Mouse (Mus musculus): Measurements from ENCODE around the gene Rims4. TPM values are rescaled to one million over a fixed set of nuclear protein-coding genes. Genes with fewer than 3 reads are reported as not detected.
A peak's percentile ranks its signal among the peaks of the same experiment; 100 is the strongest.

Rims4 gene
- total RNA-seq, 2 experiments from 2014 or later = 0.10 to 0.15 TPM

- no peak for DNase-seq
Measured at GRCm38 (mm10) chr2:163911826-163912444, 6.5 kb downstream of the Rims4 start.

GRCm38 (mm10) chr2:163909604-163910003 lies 8.9 kb downstream of the Rims4 start:
- DNase-seq = no peak
- intact Hi-C loops (cut with DNase I) = no loop called here

More at GRCm38 (mm10) chr2:163911826-163912444, 6.5 kb downstream of the Rims4 start:
- intact Hi-C loops (cut with DNase I) = no loop called here

GRCm38 (mm10) chr2:163907131-163907530 lies 11.4 kb downstream of the Rims4 start:
- DNase-seq = no peak
- intact Hi-C loops (cut with DNase I) = no loop called here

- no peak for DNase-seq
- intact Hi-C loops (cut with DNase I) = no loop called here
Measured at GRCm38 (mm10) chr2:163904323-163904722, 14.2 kb downstream of the Rims4 start.

GRCm38 (mm10) chr2:163903461-163903860 lies 15.0 kb downstream of the Rims4 start:
- peak in 1 of 2 experiments; percentile 8 for DNase-seq
- intact Hi-C loops (cut with DNase I) = no loop called here

GRCm38 (mm10) chr2:163902448-163902847 lies 16.0 kb downstream of the Rims4 start:
- intact Hi-C loops (cut with DNase I) = no loop called here
- DNase-seq = no peak

GRCm38 (mm10) chr2:163901043-163901442 lies 17.4 kb downstream of the Rims4 start:
- DNase-seq = no peak
- intact Hi-C loops (cut with DNase I) = no loop called here

GRCm38 (mm10) chr2:163899910-163900411 lies 18.5 kb downstream of the Rims4 start:
- no peak for DNase-seq
- intact Hi-C loops (cut with DNase I) = no loop called here

- intact Hi-C loops (cut with DNase I) = no loop called here
Measured at GRCm38 (mm10) chr2:163897988-163898535, 20.4 kb downstream of the Rims4 start.

GRCm38 (mm10) chr2:163897026-163897425 lies 21.5 kb downstream of the Rims4 start:
- no peak for DNase-seq
- intact Hi-C loops (cut with DNase I) = no loop called here

More at GRCm38 (mm10) chr2:163897988-163898535, 20.4 kb downstream of the Rims4 start:
- DNase-seq = no peak

- intact Hi-C loops (cut with DNase I) = no loop called here
- no peak for DNase-seq
Measured at GRCm38 (mm10) chr2:163895156-163895555, 23.3 kb downstream of the Rims4 start.

GRCm38 (mm10) chr2:163893446-163894370 lies 24.8 kb downstream of the Rims4 start:
- no peak for DNase-seq
- intact Hi-C loops (cut with DNase I) = no loop called here

- no peak for DNase-seq
Measured at GRCm38 (mm10) chr2:163891271-163891670, 27.2 kb downstream of the Rims4 start.

GRCm38 (mm10) chr2:163890586-163890985 lies 27.9 kb downstream of the Rims4 start:
- intact Hi-C loops (cut with DNase I) = no loop called here
- no peak for DNase-seq

More at GRCm38 (mm10) chr2:163891271-163891670, 27.2 kb downstream of the Rims4 start:
- intact Hi-C loops (cut with DNase I) = no loop called here

GRCm38 (mm10) chr2:163889411-163889810 lies 29.1 kb downstream of the Rims4 start:
- peak; percentile 49 to 55 for DNase-seq
- intact Hi-C loops (cut with DNase I) = no loop called here

- intact Hi-C loops (cut with DNase I) = no loop called here
- DNase-seq = no peak
Measured at GRCm38 (mm10) chr2:163882859-163883652, 35.4 kb downstream of the Rims4 start.

- intact Hi-C loops (cut with DNase I) = no loop called here
- peak; percentile 10 to 17 for DNase-seq
Measured at GRCm38 (mm10) chr2:163880891-163881290, 37.6 kb downstream of the Rims4 start.

- DNase-seq = no peak
- intact Hi-C loops (cut with DNase I) = no loop called here
Measured at GRCm38 (mm10) chr2:163876830-163877498, 41.5 kb downstream of the Rims4 start.

- intact Hi-C loops (cut with DNase I) = no loop called here
- no peak for DNase-seq
Measured at GRCm38 (mm10) chr2:163875484-163875883, 43.0 kb downstream of the Rims4 start.

GRCm38 (mm10) chr2:163874877-163875276 lies 43.6 kb downstream of the Rims4 start:
- DNase-seq = no peak
- intact Hi-C loops (cut with DNase I) = no loop called here
